Mouse (Mus musculus): ENCODE results near the gene Npm3.

Npm3 gene

GRCm38 (mm10) chr19:45751881-45752280, 2.5 kb upstream of the Npm3 start:
- no peak for DNase-seq

GRCm38 (mm10) chr19:45748691-45749242, 624 bp downstream of the Npm3 start:
- DNase-seq, result peak; percentile 45 to 59

DNA sequence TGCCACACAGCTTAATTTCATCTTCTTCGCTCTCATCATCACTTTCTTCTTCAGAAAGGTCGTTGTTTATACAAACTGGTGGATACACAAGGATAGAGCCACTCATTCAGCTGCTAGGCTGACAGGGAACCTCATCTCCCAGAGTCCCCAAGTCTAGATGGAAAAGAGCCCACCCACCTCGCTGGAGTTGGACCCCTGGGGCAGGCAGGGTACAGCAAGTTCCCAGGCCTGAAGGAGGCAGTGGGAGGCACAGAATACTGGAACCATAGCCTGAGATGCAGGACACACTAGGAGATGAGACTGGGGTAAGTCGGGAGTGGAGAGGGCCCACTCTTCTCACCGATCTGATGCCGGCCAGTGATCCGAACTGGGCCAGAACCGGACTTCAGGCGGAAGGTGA, 1.2 kb downstream of the Npm3 start:
- DNase-seq, result no peak

DNA sequence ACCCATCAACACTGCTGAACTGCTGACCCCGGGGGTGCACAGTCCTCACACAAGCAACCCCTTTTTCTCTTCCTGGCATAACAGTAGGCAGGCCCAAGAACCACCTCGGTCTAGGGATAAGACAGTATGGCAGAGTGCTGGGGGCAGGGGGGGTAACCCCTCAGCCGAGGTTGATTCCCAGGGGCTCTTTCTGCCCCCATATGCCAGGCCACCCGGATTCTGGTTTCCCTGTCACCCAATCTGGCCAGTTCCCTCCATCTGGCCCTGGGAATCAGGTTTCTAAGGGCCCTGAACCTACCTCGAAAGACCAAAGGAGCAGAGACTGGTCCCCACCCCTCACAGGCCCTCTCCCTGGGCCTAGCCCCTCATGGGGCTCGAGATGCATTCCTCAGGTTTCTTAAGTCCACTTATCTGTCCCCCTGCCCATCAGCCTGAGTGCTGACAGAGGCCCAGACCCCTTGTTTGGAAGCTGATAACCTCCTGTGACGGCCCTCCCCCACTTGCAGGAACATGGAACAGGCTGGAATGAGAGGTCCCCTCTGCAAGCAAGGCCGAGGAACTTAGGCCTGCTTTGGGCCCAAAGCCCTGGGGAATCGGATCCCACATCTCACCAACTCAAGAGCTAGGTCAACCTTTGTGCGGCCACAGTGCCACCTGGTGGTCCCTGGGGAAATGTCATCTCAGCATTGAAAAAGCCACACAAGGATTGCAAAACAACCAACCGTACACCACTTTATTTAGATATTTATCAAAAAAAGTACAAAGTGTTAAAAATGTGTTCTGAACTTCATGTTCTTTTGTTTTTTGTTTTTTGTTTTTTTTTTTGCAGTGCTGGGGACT, 2.1 kb downstream of the Npm3 start:
- DNase-seq, result peak; percentile 68 to 75

DNA sequence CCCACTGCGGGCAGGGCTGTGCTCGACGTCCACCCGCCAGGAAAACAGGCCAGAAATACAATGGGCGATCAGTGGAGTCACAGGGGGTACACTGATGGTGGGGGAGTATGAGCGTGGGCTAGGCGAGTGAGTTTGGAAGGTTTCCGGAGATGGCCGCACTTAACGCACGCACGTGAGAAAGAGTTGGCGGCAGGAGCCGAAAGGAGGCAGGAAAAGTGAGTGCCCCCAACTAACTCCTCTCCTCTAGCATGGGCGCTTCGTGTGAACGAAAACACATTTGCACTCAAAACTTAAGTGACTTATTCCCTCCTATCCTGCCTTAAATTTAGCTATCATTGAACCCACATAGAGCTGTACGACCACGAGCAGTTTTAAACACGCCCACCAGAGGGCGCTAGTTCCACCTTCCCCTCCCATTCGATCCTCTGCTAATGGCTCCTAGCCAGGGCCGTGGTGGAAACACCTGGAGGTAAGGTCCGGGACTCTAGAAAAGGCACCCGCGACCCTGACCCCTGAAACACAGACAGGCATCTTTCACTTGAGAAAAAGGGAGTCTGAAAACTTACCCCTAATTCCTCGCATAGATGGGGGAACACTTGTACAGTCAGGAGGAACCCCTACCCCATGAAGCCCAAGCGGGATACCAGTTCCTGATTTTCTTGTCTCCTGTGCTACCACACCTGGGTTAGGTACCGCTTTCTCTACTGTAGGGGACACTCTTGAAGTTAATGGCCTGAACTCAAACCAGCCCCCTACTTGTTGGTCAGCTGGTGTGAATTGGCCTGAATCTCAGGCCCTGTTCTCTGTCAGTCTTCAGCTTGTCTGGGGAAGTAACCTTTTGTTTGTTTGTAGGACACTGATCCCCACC, 3.0 kb downstream of the Npm3 start:
- peak; percentile 48 to 63 for DNase-seq

- no peak for DNase-seq
Measured at GRCm38 (mm10) chr19:45745344-45746152, 3.8 kb downstream of the Npm3 start.

GRCm38 (mm10) chr19:45743619-45744018, 5.8 kb downstream of the Npm3 start:
- DNase-seq, result no peak

DNA sequence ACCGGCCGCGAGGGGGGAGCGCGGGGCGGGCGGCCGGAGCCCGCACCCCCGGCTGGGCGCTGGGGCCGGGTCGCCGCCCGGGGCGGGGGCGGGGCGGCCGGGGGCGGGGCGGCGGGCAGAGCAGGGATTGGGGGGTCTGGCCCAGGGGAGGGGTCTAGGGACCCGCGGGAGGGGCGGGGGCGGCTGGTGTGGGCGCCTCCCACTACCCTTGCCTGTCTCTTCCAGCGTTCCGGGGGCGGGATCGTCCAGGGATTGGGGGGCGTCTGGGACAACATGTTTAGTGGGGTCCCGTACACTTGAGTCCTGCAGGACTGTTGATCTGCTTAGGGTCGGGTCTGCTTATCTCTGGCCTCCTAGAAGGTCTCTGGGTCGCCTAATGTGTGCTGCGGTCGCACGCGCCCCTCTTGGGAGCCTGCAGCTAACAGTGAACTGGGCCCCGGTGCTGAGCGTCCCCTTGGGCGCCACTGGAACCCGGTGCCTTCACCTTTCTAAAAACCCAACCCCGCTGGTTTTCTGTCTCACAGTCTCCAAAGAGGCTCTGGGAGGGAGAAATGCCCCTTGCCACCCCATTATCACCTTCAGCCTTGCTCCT, 6.3 kb downstream of the Npm3 start:
- no peak for DNase-seq

DNA sequence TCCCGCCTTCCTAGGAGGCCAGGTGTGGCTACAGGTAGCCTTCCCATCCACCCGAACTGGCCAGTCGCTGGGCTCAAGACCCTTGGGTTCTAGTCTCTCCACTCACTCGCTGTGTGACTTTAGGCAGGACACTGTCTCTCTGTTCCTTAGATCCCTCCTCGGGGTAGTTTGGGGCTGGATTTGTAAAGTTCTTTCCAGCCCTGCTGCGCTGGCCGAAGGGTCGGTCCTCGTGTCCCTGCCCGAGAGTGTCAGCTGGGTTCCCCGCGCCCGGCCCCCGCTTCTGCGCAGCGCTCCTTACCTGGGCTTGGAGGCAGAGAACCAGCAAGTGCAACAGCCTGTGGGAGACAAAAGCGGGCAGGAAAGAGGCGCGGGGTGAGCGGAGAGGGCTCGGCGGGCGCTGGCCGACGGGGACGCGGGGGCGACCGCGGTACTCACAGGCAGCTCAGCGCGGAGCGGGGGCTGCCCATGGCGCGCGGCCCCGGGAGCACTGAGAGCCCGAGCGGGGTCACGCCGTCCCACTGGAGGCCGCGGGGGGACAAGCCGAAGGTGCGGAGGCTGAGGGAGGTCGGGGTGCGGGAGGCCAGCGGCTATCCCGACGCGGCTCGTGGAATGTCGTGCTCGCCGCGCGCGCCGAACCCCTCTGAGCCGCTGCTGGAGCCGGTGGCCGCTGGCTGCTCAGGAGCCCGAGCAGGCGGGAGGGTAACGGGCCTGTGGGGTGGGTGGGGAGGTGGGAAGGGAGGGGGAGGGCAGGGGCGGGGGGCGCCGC, 7.0 kb downstream of the Npm3 start, which contains the start of gene Fgf8:
Gene Fgf8 (minus strand): TSS at position 698 of the 766 bp plus-strand sequence.
- no peak for DNase-seq

GRCm38 (mm10) chr19:45741431-45742217, 7.8 kb downstream of the Npm3 start:
- DNase-seq, result no peak

DNA sequence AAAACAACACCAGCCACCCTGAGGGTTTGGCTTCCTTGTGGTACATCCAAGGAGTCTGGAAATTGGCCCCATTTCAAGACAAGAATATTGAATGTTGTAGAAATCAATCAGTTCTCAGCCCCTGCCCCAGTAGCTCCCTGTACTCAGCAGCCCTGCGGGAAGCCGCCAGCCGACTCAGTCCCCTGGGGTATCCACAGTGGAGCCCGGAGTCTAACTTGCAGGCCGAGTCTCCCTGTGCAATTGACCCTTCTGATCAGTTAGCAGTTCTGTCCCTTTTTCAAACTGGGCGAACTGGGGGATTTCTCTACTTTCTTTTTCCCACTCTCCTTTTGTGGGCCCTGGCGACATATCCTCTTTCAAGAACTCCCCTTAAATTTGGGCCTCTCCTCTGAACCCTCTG, 8.6 kb downstream of the Npm3 start:
- no peak for DNase-seq

- DNase-seq, result no peak
Measured at GRCm38 (mm10) chr19:45740233-45740632, 9.2 kb downstream of the Npm3 start.

DNA sequence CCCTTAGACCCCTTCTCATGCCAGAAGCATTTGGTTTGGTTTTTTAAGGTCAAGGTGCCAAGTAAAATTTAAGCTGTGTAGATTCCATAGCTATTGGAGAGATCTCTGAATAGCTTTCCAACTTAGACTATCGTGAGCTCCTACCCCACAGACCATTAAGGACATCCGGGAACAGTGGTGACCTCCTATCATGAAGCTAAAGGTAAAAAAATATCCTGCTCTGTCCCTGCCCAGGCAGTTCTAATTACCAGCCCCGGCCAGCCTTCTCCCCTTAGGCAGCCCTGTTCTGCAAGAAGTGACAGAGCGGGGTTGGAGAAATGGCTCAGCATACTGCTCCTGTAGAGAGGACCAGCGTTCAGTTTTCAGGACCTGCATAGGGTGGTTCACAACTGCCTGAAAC, 10.9 kb downstream of the Npm3 start:
- no peak for DNase-seq

GRCm38 (mm10) chr19:45737846-45738484, 11.4 kb downstream of the Npm3 start:
- no peak for DNase-seq

DNA sequence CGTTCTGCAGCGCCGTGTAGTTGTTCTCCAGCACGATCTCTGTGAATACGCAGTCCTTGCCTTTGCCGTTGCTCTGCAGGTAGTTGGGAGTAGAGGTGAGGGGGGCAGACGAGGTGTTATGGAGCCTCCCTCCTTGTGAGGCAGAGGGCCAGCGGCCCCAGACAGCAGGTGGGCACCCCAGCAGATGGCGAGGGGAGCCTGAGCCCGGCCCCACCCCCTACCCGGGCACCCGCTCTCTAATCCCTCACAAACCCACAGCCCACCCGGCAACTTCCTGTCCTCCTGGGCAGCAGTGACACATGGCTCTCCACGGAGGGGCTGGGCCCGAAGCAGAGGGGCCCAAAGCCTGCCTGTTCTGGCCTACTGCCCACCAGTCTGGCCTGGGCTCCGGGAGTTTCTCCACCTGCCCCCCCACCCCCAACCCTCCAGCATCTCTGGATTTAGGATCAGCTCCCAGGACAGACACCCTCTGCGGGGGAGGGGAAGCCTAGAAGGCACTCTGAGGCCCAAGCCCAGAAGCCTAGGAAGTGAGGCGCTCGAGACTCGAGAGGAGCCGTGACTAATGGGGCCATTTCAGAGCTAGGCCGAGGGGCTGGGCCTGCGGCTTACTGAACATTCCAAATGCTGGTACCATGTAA, 12.1 kb downstream of the Npm3 start:
- DNase-seq, result no peak

DNA sequence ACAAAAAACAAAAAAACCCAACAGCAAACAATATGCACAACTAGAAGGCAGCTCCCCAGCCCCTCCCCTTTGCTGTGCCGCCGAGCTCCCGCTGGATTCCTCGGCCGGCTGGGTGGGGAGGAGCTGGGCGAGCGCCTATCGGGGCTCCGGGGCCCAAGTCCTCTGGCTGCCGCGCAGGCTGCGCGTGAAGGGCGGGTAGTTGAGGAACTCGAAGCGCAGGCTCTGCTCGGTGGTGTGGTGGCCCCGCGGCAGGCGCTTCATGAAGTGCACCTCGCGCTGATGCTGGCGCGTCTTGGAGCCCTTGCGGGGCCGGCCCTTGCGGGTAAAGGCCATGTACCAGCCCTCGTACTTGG, 12.6 kb downstream of the Npm3 start:
- peak in 1 of 2 experiments; percentile 39 for DNase-seq

DNA sequence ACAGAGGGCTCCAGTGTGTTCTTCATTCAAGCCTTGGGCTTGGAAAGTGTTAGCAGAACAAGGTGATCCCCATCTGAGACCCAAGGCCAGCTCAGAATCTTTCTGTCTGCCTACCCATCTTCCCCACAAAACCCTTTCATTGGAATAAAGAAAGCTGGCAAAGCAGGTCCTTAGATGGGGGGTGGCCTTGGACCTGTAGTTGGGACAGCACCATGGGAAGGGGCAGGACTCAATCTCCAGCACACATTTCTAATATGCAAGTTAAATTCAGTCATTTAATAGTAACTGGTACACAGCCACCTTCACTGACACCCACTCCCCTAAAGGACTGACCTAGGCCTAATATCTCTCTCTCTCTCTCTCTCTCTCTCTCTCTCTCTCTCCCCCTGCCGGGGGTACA, 13.2 kb downstream of the Npm3 start:
- DNase-seq, result no peak

- DNase-seq, result no peak
Measured at GRCm38 (mm10) chr19:45734762-45735161, 14.6 kb downstream of the Npm3 start.

GRCm38 (mm10) chr19:45734191-45734590, 15.2 kb downstream of the Npm3 start:
- no peak for DNase-seq

DNA sequence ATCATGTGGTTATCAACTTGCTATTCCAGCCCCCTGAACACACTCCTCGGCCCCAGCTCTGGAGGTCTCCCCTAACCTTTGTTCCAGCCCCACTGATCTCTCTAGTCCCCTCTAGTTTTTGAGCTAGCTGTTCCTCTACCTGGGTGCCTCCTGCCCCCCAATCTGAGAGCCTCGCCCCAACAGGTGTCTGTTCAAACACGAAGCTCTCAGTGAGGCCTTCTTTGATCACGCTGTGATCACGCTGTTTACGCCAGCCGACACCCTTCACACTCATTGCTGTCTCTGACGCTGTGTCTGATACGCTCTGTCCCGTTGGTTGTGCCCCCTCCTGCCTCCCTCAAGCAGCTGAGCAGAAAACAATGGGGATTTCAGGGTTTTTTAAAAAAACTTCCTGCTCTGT, 15.8 kb downstream of the Npm3 start:
- peak in 1 of 2 experiments; percentile 59 for DNase-seq
